Mouse (Mus musculus) right cerebral cortex, adult 2 months (tissue): ENCODE measurements around the gene Snrpb.
A peak's percentile ranks its signal among the peaks of the same experiment; 100 is the strongest.

Experiments
- DNase-seq, 2 experiments: peaks; one replicate each; pipeline ENCODE4 v3.0.0; 2021 to 2022; ENCODE audit warnings: low spot score in 2 of 2

The Snrpb gene

DNA sequence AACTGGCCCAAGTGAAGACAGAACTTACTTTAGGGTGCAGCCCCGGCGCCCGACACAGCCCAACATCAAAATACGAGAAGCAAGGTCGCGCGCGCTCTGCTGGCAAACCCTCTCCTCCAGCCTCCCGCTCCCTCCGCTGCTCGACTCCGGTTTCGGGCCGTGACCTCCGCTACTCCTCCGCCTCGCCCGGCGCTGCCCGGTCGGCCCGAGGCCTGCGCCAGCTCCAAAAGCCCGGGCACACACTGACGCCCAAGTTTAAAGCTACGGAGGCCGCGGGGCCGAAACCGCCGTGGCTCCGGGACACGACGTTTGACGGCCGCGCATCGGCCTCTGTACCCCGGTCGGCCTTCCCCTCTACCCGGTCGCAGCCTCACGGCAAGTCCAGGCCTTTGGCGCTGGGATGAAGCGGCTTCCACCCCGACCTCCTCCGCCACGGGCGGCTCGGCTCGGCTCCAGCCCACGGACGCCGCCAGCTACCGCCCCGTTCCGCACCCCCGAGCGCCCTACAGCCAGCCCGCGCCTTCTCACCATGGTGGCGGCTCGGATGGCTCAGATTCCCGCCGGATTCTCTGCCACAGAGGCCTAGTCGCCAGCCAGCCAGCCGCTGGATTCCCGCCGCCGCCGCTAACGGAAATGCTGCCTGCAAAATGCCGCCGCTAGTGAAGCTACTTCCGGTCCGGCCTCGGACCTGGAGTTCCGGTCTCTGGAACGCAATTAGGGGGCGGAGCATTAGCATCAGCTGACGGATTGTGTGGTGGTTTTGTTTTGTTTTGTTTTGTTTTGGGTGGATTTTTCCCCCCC lies at the start of gene Snrpb:
Snrpb (minus strand) TSS at position 698 of the 801 bp plus-strand sequence.
- peak; percentile 89 to 91 for DNase-seq

DNA sequence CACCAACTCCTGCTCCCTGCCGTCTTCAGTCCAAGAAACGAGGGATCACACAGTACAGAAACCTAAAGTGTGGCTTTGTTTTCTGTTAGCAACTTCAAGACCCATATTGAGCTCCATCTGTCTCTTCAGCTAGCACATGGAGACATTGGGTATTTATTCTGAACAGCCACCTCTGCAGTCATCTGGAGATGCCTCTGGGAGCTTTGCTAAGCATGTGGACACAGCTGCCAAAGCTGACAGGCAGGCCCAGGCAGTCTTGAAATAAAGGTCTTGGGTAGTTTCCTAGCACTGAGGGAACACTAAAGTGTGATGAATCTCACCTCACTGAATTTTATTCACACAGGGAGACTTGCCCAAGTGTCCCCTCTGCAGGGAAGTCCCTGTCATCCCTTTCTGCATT lies 32.4 kb upstream of the Snrpb start:
- peak in 1 of 2 experiments; percentile 7 for DNase-seq

DNA sequence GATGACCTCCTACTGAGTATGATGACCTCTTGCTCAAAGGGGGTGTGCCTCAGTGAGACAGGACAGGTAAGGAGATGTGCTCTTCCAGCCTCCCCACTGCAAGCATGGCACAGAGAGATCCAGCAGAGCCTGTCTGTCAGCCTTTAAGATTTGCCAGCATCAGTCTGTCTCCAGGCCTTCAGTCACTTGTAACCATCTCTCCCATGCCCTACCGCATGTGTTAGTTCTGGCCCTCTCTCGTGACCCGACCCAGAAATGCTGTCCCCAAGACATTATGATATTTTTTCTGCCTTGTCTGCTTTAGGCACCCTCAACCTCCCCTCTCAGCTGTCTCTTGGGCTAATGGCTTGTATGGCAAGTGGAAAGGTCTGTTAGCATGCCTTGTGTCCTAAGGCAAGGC lies 30.4 kb upstream of the Snrpb start:
- DNase-seq, result no peak

DNA sequence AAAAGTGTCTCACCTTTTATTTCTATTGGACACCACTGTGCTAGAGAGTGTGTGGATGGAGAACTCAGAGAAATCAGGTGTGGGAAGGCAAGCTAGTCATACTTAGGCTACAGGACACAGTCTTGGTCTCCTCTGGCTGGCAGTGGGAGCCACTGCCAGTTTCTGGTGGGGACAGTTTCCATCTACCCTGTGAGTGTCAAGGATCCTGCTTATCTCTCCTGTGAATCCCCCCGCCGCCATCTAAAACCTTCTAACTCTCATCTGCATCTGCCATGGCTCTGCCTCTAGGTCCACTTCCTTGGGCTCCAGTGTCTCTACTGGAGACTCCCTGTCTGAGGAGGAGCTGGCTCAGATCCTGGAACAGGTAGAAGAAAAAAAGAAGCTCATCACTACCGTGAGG lies 28.8 kb upstream of the Snrpb start:
- DNase-seq, result no peak

DNA sequence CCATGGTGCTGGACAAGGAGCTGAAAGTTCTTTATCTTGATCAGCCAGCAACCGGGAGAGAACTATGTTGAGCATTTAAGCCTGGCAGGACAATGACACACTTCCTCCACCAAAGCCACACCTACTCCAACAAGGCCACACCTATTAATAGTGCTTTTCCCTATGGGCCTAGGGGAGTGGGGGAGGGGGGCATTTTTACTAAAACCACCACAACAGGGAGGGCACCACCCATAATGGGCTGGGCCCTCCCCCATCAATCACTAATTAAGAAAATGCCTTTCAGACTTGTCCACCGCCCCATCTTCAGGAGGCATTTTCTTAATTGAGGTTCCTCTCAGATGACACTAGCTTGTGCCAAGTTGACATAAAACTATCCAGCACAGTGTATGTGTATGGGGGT lies 28.2 kb upstream of the Snrpb start:
- no peak for DNase-seq

DNA sequence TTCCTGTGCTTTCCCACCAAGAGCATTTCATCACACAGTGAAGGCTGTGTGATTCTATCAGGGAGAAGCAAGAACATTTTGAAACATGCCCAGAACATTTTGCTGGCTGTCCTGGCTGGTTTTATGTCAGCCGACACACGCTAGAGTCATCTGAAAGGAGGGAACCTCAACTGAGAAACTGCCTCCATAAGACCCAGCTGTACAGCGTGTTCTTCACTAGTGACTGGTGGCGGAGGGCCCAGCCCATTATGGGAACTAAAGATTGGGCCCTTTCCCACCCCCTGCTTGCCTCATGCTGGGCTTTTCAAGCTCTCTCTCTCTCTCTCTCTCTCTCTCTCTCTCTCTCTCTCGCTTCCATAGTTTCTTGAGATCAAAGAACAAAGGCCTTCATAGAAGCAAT lies 21.8 kb upstream of the Snrpb start:
- no peak for DNase-seq

DNA sequence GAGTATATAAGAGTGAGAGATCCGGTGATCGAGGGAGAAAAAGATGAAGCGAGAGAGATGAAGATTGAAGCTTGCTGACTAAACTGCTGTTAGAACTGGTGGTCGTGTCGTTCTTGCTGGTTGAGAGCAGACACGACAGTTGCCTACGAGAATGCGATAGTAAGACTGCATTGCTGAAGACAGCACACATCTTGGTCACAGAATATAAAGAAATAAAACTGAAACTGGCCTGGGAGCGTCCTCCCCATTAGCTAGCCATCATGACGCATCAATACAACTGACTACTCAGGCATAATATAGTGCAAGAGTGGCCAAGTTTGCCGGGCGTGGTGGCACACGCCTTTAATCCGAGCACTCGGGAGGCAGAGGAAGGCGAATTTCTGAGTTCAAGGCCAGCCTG lies 15.7 kb upstream of the Snrpb start, which contains the start of gene Tmc2:
Tmc2 (plus strand) TSS at position 301 of the 400 bp plus-strand sequence.
- DNase-seq, result no peak

DNA sequence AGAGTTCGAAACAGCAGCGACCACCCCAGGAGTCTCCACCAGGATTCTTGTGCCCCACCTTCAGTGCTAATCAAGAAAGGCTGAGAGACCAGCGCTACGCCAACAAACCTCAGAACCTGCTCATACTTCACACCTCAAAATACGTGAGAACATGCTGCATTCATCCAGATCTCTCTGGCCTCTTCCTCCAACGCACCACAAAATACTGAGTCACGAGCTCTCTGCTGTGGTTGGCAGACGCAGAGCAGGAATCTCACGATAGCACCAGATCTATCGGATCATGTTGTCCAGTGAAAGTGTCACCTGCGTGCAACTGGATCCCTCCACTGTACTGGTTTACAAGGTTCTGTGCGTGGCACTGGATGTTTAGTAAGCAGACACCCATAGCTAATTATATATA lies 9.2 kb upstream of the Snrpb start:
- no peak for DNase-seq

DNA sequence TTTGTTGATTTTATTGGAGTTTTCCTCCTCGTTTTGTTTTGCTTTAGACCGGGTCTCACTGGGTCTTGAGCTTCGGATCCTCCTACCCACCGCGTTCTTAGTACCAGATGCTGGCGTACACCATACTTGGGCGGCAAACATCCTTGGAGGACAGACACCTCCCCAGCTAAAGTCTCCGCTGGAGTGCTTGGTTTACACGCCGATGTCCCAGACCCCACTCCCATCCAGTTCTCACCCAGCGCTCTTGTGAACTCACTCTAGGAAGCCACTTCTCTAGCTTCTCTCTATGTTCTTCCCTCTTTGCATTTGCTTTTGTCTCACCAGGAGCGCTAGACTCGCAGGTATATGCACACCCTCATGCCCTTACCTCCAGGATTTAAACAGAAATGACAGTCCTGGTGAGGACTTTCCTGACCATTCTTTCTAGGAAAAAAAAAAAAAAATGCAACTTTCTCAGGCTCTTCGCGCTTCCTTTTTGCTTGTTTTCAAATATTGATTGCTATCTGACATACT lies 360 bp upstream of the Snrpb start:
- DNase-seq, result no peak

DNA sequence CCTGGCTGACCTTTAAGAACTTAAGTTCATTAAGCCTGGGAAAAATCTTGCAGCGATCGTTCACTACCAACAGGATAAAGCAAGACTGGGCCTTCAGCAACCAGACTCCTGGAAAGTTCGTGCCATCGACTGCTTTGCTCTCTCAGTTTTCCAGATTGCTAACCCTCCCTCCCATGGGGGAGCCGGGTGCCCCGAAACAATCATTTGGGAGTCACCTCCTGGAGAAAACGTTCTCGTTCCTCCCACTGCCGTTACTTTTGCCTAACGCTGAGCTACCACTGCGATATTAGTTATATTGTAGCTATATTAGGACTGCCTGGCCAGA lies 860 bp downstream of the Snrpb start:
- DNase-seq, result peak in 1 of 2 experiments; percentile 21

DNA sequence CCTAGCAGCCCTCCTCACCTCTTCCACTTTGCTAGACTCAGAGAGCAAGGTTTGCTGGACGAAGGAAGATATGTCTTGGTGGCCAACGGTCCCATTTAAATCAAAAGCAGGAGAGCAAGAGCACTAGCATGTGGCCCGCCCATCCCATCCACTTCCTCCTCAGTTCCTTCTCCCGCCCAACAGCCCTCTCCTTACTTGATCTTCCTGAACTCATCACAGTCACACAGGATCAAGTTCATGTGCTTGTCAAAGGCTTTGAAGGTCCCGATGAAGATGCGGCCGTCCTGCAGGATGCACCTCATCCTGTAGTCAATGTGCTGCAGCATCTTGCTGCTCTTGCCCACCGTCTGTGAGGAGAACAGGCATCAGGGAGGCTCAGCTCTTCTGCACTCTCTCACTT lies 2.4 kb downstream of the Snrpb start:
- no peak for DNase-seq

DNA sequence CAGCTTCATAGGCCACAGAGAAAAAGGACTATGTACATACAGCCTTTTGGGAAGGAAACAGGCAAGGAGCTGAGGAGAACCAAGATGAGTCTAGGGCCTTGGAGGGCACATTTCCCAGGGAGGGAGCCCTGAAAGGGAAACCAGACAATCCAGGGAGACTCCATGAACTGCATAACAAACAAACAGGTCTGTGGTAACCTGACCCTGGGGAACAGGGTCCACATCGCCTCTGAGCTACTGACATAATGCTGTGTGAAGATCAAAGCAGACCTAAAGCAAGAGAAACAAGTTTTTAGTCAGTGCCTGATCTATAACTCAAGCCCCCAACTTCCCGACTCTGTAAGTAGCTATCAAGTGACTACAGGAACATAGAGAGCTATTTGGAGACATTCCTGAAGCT lies 7.5 kb downstream of the Snrpb start:
- DNase-seq, result no peak

DNA sequence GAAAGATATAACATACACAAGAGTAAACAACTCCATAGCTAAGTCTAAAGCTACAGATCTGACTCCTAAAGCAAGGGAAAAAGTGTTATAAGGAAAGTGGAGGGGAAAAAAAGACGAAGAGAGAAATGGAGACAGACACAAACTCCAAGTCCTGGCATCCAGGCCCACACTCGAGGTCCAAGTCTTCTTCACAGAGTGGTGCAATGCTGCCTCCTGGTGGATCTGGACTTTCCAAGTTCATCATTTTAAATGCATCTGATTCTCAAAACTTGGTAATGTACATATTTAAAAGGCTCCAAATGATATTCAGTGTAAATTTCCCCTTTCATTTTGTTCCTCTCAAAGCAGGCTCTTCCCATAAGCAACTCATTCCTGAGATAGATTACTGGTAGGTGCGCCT lies 11.3 kb downstream of the Snrpb start:
- DNase-seq, result peak; percentile 75 to 81

DNA sequence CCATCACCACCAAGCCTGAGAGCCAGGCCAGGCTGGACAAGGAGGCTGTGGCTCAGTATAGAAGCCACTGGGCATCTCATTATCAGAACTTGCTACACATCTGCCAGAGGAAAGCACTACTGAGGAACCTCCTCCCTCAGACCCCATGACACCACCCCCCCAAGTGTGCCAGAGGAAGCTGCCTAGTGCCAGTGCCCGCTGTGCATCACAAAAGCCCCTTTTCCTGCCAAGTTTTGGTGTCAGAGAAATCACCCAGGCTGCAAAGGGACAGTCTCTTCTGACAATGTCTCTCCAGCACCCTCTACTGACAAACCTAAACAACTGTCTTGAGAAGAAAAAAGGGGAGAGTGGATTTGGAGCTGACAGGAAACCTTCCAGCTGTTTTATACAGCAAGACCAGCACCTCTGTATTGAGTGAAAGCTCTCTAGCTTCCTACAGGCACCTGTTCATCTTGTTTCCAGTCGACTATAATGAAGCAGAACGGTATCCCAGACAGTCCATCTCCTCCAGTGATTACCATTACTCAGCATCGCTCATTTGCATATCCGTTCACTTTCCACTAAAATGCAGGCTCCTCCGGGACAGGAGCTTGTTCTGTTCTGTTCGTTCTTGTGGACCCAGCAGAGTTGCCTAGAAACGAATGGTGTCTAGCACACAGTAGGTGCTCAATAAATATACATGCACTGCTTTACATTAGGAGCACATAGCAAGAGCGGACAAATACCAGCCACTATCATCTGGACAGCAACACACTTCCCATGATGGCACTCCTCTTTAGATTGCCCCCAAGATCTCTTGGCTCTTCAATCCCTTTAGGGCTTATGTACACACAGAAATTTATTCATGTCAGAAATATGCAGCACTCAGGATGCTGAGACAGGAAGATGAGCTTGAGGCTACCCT lies 12.6 kb downstream of the Snrpb start:
- DNase-seq, result peak in 1 of 2 experiments; percentile 42

DNA sequence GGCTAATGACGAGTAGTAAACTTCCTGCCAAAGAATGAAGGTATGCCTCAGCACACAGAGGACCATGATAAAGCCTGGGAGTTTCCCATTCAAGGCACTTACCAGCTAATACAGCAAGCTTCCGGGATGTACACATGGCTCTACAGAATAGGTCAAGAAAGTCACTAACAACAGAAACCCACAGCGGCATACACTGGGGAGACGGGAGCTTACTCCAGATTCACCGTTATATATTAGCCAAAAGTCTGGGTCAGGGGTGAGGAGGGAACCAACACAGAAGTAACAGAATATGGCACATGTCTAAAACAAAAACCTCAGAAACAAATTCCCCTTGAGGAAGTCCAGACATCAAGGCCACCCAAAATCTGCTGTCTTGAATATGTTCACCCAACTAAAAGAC lies 16.5 kb downstream of the Snrpb start:
- no peak for DNase-seq

DNA sequence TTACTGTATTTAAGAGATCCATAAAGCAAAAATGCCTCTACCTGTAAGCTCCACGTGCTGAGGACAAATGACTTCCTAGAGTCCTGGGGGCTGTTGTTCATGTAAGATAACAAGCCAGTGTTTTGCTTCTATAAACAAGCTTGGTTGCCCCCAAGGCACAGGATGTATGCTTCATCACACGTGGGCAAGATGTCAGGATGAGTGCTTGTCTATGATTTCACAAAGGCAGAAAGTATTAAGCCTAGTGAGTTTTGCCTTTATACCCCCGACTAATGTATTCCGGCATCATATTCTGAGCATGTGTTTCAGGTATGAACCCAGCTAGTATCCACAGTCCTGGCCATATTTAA lies 21.1 kb downstream of the Snrpb start:
- DNase-seq, result no peak

DNA sequence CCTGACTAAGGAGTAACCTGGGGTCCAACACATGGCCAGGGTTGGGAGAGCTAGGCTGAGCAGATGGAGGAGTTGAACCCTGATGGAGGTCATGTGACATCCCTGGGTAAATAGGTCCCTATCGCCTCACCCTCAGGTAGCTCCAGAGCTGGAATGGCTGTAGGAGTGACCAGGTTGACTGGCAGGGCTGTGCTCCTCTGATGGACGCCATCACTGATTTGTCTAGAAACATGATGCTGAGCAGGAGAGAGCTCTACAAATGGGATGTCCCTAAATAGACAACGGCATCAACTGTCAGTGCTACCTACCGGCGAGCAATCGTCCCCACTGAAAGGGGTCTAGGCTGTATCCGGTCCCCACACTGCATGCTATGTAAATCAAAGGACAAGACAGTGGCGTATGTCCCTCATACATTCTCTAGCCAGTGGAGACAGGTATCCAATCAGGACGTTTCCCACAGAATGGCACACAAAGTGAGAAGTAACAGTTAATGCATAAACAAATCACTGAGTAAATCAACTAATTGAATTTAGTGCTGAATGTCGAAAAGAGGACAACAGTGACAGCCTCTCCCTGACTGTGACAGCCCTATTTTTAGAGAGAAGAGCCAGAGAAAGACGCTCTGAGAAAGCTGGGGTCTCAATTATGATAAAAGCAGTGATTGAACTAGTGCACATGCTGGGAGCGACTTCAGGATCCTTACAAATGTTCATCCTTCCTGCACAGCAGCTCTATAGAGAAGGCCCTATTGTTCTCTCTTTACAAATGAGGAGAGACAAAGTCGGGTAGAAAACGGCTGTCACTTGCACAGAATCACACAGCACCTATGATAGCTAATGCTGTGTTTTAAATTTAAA lies 21.7 kb downstream of the Snrpb start:
- DNase-seq, result no peak

DNA sequence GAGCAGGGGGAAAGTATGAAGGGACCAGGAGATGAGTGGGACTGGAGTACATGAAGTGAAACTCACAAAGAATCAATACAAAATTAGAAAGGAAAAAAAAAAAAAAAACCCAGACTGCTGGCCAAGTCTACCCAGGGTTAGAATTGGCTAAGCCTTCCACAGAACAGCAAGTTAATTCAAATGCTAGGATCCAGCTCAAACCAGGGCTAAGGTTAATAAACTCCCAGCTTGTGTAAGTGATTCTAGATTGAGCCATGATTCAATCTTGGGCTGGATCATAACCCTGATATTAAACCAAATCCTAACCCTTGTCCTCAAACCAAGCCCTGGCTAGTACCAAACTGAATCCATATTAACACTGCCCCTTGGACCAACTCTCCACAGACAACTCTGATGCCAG lies 23.4 kb downstream of the Snrpb start:
- no peak for DNase-seq

DNA sequence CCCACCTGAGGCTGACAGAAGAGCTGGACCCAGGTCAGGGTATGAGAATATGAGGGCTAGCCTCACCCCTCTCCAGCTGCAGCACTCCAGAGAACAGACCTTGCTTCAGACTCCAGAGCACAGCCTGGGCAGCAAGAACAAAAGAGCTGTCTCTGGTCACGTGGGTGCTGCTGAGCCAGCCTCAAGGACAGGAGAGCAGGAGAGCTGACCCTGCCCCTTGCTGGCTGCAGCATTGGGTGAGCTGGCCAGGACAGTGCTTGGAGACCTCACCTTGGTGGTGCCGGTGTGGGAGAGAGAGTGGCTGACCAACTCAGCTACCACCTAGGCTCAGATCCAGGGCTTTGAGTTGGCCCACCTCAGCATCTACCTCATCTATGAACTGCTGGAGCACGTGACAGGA lies 24.0 kb downstream of the Snrpb start:
- DNase-seq, result no peak

DNA sequence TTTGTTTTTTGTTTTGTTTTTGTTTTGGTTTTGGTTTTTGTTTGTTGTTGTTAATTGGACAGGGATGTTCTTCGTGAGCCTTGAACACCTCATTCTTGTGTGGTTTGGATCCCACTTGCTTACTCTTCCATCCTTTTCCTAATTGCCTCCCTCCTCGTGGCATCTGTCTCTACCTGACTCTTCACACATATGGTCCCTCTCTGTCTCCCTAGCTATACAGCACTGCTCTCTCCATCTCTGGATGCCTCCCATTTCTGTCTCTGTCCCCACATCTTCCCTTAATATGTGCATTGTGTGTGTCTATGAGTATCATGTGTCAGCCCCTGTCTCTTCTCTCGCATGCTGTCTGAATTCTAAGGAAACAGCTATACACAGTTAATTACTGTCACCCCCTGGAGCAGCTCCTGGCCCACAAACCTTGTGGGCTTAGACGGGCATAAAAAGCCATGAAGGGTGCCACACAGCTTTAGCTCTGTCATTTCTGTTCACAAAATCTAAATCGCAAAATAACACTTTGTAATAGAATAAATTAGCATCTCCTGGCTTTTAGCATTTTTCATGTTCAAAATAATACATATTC lies 33.0 kb downstream of the Snrpb start:
- DNase-seq, result no peak

DNA sequence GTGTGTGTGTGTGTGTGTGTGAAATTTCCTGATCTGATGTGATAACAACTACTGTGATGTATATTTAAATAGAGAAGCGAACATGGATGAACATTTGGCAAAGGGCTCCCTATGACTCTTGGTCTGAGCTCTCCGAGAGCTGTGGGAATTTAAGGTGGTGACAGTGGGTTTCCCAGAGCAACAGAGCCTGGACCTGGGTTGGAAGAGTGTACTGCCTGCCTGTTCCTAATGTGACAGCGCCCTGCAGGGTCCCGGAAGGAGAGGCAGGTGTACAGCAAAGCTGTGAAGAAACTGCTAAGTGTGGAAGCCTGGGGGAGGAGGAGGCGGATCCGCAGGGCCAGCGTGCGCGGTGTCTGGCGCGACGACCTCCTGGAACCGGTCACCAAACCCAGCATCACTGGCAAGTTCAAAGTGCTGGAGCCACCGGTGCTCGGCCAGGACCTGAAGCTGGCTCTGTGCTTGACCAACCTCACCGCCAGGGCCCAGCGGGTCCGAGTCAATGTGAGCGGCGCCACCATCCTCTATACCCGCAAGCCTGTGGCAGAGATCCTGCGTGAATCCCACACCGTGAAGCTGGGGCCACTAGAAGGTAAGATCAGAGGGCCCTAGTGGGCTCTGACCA lies 34.4 kb downstream of the Snrpb start:
- DNase-seq, result no peak
